Mouse (Mus musculus) skeletal muscle tissue, adult 2 months (tissue): ENCODE measurements at regions not wholly inside any gene's neighbourhood (a gene's known extent, or its start where the extent isn't known, plus 50 kb on each side); places are given as distances from the start of the nearest gene placed in this dataset.
A peak's percentile ranks its signal among the peaks of the same experiment; 100 is the strongest.

Experiments used
- DNase-seq: peaks from one replicate; pipeline ENCODE4 v3.0.0-alpha.2; 2012; ENCODE audit warnings: low read depth, low spot score

- DNase-seq, result no peak
These were observed 189.0 kb downstream of the Ttll7 start for GRCm38 (mm10) chr3:147041201-147041600.

GRCm38 (mm10) chr3:147042911-147043310 lies 190.7 kb downstream of the Ttll7 start:
- no peak for DNase-seq

GRCm38 (mm10) chr3:147046634-147047033 lies 194.5 kb downstream of the Ttll7 start:
- DNase-seq, result peak; percentile 23

GRCm38 (mm10) chr3:147054157-147054838 lies 202.1 kb downstream of the Ttll7 start:
- DNase-seq, result no peak

DNA sequence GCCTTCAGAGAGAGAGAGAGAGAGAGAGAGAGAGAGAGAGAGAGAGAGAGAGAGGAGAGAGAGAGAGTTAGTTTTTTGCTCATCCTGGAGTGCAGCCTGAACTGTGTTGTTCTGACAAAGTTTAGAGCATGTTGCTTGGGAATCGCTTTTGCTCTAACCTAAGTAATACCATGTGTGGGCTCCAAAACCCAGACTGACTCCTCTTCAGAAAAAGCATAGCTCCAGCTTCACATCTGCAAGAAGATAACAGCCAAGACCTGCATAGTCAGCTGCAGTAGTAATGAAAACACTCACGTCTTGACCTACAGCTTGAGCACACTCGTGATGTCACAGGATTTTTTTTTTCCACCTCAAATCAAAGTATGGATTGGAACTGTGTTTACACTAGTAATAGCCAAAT lies 205.7 kb downstream of the Ttll7 start:
- peak; percentile 36 for DNase-seq

- DNase-seq, result no peak
These were observed 208.5 kb downstream of the Ttll7 start for GRCm38 (mm10) chr3:147060659-147061058.

- DNase-seq, result no peak
These were observed 210.3 kb downstream of the Ttll7 start for GRCm38 (mm10) chr3:147062451-147062850.

DNA sequence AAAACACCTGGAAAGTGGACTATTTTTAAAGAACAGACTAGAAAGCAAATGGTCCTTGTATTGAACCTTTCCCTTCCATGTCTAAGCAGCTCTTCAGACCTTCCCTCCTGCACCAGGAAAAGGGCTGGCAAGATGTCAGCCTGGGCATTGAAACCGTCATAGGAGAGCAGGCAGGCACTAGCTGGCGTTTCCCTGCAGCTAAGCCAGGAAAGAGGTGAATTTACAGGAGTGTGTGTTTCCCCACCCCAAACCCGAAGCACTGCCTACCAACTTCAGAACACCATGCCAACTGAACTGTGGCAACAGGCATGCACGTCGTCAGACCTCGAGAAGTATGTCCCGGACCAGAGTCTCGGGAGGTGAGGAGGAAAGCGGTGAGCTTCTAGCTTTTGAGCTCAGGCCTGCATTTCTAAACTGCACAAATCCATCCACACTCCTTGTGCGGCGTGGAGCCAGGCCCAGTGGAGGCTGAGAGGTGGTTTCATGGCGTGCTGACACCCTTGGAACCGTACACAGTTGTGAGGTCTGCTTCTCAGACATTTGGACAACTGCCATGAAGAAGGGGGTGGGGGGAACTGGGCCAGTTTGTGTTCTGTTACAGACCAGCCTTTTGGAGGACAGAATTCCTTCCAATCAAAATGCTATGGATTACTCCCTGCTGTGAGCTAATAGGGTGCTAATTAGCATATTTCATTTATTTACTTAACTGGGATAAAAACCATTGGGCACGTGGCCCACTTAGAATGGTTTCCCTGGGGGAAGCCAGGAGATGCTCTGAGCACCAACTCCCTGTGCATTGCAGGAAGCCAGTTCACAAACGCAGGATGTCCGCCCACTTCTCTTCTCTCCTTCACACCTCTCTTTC lies 211.6 kb downstream of the Ttll7 start:
- DNase-seq, result peak; percentile 23

DNA sequence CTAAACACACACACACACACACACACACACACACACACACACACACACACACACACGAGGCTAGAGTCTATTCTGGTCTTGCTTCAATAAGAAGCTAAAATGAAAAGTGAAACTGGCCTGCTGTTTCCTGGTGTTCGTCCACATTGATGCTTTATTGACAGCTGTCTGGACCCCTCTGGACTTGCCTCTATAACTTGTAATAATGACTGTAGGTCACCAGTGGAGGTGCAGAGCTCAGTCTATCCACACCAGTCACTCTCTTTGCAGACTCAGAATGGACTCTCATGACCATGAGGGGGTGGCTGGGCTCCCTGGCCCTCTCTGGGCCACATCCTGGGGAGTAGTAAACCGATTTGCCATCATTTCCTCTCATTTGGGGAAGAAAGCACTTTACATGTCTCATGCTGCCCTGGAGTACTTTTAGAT lies 212.3 kb downstream of the Ttll7 start:
- DNase-seq, result no peak

DNA sequence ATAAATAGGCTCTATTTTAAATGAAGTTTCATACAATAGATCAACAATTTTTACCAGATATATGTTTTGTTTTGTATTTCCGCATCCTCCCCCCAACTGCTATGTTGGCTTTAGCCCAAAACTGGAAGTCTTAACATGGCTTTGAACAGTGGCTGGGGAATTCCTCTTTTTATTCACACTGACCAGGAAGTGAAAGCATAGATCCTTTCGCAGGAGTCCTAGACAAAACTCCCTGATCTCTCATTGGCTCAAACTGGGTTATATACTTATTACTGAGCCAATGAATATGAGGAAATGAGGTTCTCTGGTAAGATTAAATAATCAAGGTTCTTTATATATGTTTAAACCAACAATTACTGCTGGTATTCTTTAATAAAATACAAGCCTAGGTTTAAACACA lies 218.8 kb downstream of the Ttll7 start:
- no peak for DNase-seq

- no peak for DNase-seq
These were observed 228.0 kb downstream of the Ttll7 start for GRCm38 (mm10) chr3:147080197-147080596.

- DNase-seq, result no peak
These were observed 228.7 kb downstream of the Ttll7 start for GRCm38 (mm10) chr3:147080768-147081448.

DNA sequence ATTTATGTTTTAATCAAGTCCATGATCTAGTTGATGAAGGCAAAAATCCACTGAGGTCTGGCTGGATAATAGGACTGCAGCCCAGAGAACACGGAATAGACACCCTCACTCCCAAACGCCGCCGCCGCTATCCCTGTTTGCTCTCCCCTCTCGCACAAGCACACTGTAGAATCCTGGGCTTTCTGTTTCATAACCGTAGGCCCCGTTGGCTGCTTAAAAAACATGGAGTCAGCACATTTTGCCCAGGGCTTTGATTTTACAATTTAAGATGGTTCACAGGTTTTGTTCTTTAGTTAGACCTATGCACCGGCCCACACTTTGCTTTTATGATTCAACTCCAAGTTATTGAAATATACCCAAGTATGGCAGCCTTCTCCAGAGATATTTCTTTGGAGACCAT lies 229.6 kb downstream of the Ttll7 start:
- DNase-seq, result no peak

DNA sequence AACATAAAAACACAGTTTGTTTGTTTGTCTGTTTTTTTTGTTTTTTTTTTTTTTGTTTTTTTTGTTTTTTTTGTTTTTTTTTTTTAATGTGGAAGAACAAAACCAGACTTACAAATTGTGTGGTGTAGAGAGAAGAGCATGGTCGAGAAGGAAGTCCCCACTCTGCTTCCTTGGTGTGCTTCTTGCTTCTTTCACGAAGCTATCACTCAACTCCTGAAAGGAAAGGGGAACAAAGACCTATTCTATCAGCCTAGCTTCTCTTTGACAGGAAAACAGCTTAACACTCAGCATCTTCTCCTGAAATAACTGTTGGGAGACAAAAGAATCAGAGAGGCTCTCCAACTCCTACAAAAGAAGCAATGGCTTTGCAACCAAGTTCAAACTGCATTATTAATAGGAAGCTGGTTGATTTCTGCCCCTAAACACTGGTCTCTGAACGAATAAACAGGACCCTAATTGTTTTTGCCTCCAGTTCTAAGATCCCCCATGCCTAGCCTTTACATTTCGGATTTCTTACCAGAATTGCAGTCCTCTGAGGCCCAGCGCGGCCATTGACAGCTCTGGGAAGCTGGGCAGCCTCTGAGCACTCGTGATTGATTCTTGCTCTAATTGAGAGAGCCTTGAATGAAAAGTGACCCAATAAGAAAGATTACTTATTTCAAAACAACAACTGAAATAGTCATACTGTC lies 230.2 kb downstream of the Ttll7 start:
- no peak for DNase-seq

DNA sequence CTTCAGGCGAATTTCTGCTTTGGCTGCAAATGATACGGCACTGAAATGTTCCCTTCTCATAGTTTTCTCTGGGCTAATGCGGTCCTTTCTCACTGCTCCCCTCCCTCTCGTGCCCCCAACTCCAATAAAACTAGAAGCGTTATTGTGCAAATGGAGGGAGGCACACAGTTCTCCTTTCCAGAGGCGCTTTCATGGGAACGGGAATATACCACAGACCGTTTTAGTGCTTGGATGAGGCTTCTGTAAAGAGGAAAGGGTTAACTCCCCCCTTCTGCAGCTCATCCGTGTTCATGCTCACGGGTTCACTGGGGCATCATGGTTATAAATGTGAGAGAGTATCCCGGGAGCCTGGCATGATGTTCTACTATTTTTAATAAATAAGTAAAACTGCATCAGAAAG lies 231.2 kb downstream of the Ttll7 start:
- no peak for DNase-seq

GRCm38 (mm10) chr3:147083823-147084222 lies 231.7 kb downstream of the Ttll7 start:
- DNase-seq, result no peak

DNA sequence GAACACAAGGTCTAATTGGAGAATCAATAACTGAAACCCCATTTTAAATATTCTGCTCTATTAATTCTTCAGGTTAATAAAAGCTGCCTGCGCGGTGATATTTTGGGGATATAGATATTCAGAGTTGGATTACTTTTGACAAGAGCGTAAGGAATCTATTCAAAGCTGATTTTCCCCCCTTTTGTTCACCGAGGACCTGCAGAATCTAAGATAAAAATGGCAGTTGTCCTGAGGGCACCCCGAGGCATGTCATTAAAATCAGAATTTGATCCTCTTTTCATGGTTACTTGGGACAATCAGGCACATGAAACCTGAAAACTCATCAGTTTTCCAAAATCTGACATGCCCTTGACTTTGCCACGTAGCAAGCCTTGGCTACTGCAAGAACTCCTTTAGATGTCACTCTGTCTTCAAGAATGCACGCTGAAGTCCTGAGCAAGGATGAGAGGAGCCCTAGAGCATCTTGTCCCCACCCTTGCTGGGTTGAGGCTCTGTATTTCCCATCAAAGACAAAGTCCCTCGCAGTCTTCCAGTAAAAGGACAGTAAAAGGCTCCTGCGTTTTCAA lies 232.5 kb downstream of the Ttll7 start:
- DNase-seq, result no peak

GRCm38 (mm10) chr3:147088171-147088570 lies 236.0 kb downstream of the Ttll7 start:
- DNase-seq, result no peak

DNA sequence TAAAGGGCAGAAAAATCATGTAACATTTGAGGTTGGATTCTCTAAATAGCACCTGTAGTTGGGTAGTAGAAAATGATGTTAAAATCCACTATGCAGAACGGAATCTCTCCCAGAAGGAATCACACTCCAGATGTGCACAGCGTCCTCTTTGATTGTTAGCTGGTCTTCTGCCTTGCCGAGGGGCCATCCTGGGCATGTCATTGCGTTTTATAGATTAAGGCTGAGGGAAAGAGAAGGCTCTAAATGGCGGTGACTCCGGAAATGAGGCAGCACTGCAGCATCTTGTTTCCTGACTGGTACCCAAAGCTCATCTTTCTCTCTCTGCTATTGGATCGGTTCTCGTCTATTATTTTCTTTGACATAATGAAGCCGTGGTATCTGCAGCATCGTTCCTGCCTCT lies 237.5 kb downstream of the Ttll7 start:
- no peak for DNase-seq

DNA sequence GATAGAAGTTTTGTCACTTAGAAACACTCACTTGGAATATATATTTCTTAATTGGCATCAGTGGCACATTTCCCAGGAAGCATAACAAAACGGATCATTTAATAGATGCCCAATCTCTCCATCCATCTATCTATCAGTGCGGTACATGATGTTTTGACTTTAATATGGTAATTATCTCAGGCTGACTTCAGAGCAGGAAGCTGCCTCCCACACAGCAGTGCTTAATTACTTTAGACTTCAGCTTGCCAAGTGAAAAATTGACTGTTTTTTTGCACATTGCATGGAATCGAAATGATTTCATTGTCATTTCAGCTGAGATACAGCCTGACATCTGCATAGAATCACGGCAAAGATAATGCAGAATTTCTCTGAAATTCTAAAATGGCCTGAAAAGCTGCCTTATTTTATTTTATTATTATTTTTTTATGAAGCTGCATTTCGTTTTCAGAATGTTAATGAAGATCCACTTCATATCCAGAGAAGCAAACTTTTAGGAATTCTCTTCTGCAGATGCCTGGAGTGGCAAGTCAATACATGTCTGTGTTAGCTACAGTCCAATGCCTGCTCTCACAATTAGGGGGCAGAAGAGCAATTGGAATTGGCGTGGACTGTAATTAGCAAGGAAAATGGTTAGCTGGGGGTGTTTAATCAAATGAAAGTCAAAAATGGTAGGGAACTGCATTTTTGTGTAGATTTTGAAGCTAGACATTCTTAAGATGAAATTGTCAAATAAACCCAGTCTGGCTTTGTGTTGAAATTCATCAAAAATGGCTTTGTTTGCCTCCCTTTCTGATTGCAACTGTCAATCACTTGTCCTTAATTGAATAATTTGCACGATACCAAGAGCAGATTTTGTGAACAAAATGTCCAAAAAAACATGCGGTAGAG lies 240.3 kb downstream of the Ttll7 start:
- DNase-seq, result no peak

GRCm38 (mm10) chr3:147093076-147093380 lies 240.9 kb downstream of the Ttll7 start:
- DNase-seq, result no peak
